Mouse (Mus musculus) neural tube, embryonic 11.5 days (tissue): Measurements from ENCODE around the gene Tkt. TPM values are rescaled to one million over a fixed set of nuclear protein-coding genes. Genes with fewer than 3 reads are reported as not detected.

Experiments used
- ATAC-seq: fragments of 200-750 bp; cut with Nextera tagmentation; 2 replicates; pipeline ENCODE4 v1.8.0; 2017; ENCODE audit warnings: moderate number of reproducible peaks, mild to moderate bottlenecking, moderate TSS enrichment, moderate library complexity; ENCODE audit not compliant: insufficient read depth, low FRiP score, low TSS enrichment
- DNase-seq: peaks from one replicate; pipeline ENCODE4 v3.0.0-alpha.2; 2015; ENCODE audit warnings: low spot score
- H3K27ac ChIP-seq: fragments of 300-500 bp; sonication (generic); 2 replicates; pipeline ENCODE4 v1.5.1; 2014; ENCODE audit warnings: low read depth, mild to moderate bottlenecking, low read length
- H3K27me3 ChIP-seq: fragments of 300-500 bp; sonication (generic); 2 replicates; pipeline ENCODE4 v1.6.1; 2014; ENCODE audit warnings: mild to moderate bottlenecking, low read length, mixed read lengths; ENCODE audit not compliant: control insufficient read depth, insufficient read depth
- H3K36me3 ChIP-seq: fragments of 300-500 bp; sonication (generic); 2 replicates; pipeline ENCODE4 v1.6.1; 2014; ENCODE audit warnings: mild to moderate bottlenecking, low read length, moderate library complexity, mixed read lengths; ENCODE audit not compliant: control insufficient read depth, insufficient read depth
- H3K4me1 ChIP-seq: fragments of 300-500 bp; sonication (generic); 2 replicates; pipeline ENCODE4 v1.6.1; 2014; ENCODE audit warnings: low read length, mixed read lengths; ENCODE audit not compliant: control insufficient read depth, insufficient read depth
- H3K4me2 ChIP-seq: fragments of 300-500 bp; sonication (generic); 2 replicates; pipeline ENCODE4 v1.6.1; 2014; ENCODE audit warnings: low read depth, mild to moderate bottlenecking, moderate library complexity
- H3K4me3 ChIP-seq: fragments of 300-500 bp; sonication (generic); 2 replicates; pipeline ENCODE4 v1.5.1; 2014; ENCODE audit warnings: low read depth, low read length
- H3K9ac ChIP-seq: fragments of 300-500 bp; sonication (generic); 2 replicates; pipeline ENCODE4 v1.6.1; 2014; ENCODE audit warnings: mild to moderate bottlenecking, low read length
- H3K9me3 ChIP-seq: fragments of 300-500 bp; sonication (generic); 2 replicates; pipeline ENCODE4 v1.6.1; 2016; ENCODE audit warnings: low read length; ENCODE audit not compliant: control insufficient read depth
- WGBS: fragments of 180-500 bp; shearing (Covaris S2); extraction: QIAGEN DNeasy Blood & Tissue Kit; methylation state at CpG from one replicate; pipeline ENCODE4 v1.1.7; 2014; 5-methylcytosine and 5-hydroxymethylcytosine counted together
- polyA plus RNA-seq: library from polyadenylated mRNA; unstranded; fragments of >200 nt; fragmentation: Nextera tagmentation; extraction: Ambion mirVana; gene quantifications from 2 replicates; pipeline ENCODE4 v1.2.1, GENCODE M21; 2014

Gene Tkt
- polyA plus RNA-seq, 1 experiment from 2014 or later: 158 TPM

- H3K27me3 ChIP-seq: no peaks in the 10 kb centered on the region
- no peak overlapping the region for H3K9ac ChIP-seq
- H3K9me3 ChIP-seq: no peaks in the 10 kb centered on the region
- H3K36me3 ChIP-seq: peaks cover 16% of the 10 kb centered on the region
- WGBS: 93% methylated on average over 13 of the region's 13 CpGs
- no peak overlapping the region for H3K27ac ChIP-seq
- no peak for DNase-seq
- no peak for ATAC-seq
- H3K4me1 ChIP-seq: no peaks in the 10 kb centered on the region
- no peak overlapping the region for H3K4me2 ChIP-seq
- no peak overlapping the region for H3K4me3 ChIP-seq
These were observed 12.7 kb downstream of the Tkt start for GRCm38 (mm10) chr14:30560803-30561389.

DNA sequence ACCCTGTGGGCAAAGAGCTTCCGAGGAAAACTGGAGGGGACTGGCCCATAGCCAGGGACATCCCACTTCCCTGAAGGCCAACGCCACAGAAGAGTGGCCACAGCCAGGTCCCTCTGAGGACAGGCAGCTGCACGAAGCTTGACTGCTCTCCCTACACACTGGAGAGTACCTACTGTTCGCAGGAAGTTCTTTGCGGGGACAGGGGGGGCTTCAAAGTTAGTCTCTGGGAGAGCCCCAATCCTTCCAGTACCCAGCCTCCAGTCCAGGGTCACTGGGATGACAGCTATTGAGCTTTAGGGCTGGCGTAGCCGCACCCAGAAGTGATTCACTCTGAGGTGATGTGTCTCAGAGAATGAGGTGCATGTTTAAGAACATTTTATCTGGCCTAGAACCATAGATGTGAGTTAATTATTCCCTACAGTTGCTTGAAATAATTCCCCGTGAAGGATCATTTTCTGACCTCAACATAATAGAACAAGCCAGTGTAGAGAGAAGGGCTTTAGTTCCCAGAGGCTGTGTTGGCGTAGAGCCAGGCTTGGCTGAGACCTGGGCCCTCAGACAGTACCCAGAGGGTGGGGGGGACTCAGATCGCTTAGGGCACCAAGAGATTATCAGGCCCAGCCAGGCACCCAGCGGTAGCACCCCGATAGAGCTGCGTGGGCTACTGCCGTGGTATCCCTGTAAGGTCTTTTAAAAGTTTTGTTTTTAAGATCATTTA is 13.5 kb downstream of the Tkt start:
- no peak overlapping the region for H3K4me3 ChIP-seq
- H3K9ac ChIP-seq: no peak overlapping the region
- peaks cover 16% of the 10 kb centered on the region for H3K36me3 ChIP-seq
- no peak overlapping the region for H3K4me2 ChIP-seq
- ATAC-seq (no peak), DNase-seq (no peak)
- H3K4me1 ChIP-seq: no peaks in the 10 kb centered on the region
- H3K9me3 ChIP-seq: no peaks in the 10 kb centered on the region
- 91% methylated on average over 14 of the region's 14 CpGs for WGBS
- H3K27ac ChIP-seq: no peak overlapping the region
- no peaks in the 10 kb centered on the region for H3K27me3 ChIP-seq

DNA sequence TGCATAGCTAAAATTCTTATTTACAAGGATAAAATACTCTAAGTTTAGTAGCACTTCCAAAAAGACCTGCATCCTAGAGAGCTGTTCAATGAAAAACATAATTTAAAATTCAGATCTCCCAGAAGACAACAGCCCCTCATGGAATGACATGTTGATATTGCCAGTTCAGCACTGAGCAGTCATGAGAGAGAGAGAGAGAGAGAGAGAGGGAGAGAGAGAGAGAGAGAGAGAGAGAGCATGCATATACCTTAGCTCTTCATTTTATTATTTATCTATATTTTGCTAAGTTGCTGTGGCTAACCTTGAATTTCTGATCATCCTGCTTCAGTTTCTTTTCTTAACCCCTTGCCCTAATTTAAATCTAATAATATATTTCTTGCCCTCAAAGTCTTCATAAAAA is 14.2 kb downstream of the Tkt start:
- H3K27ac ChIP-seq: no peak overlapping the region
- no peak overlapping the region for H3K4me2 ChIP-seq
- no peaks in the 10 kb centered on the region for H3K4me1 ChIP-seq
- DNase-seq (no peak), ATAC-seq (no peak)
- H3K9ac ChIP-seq: no peak overlapping the region
- no peaks in the 10 kb centered on the region for H3K27me3 ChIP-seq
- H3K9me3 ChIP-seq: no peaks in the 10 kb centered on the region
- H3K4me3 ChIP-seq: no peak overlapping the region
- H3K36me3 ChIP-seq: peaks cover 19% of the 10 kb centered on the region

DNA sequence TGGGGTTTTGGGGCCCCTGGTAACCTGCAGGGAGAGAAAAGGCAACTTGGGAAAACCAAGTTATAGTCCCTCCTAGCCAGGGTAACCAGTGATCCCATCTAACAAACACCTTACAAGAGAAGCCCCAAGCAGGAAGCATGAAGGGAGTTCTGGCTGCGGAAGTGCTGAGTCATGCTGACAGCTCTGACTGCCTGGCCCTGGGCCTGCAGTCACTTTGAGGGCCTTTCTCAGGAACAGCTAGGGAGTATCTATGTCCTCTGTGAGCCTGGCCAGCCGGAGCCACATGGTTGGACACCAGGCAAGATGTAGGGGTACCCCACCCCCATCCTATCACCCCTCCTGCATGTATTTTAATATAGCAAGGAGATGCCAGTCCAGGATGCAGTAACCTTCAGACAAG is 16.3 kb downstream of the Tkt start:
- H3K4me3 ChIP-seq: no peak overlapping the region
- no peaks in the 10 kb centered on the region for H3K4me1 ChIP-seq
- H3K9ac ChIP-seq: no peak overlapping the region
- H3K27me3 ChIP-seq: no peaks in the 10 kb centered on the region
- DNase-seq (no peak), ATAC-seq (no peak)
- peaks cover 29% of the 10 kb centered on the region for H3K36me3 ChIP-seq
- H3K9me3 ChIP-seq: no peaks in the 10 kb centered on the region
- no peak overlapping the region for H3K4me2 ChIP-seq
- H3K27ac ChIP-seq: no peak overlapping the region
- 79% methylated on average over 2 of the region's 2 CpGs for WGBS

- H3K4me2 ChIP-seq: no peak overlapping the region
- H3K36me3 ChIP-seq: peaks cover 31% of the 10 kb centered on the region
- DNase-seq (no peak), ATAC-seq (no peak)
- H3K4me3 ChIP-seq: no peak overlapping the region
- H3K4me1 ChIP-seq: no peaks in the 10 kb centered on the region
- H3K27me3 ChIP-seq: no peaks in the 10 kb centered on the region
- H3K27ac ChIP-seq: no peak overlapping the region
- 96% methylated on average over 6 of the region's 6 CpGs for WGBS
- no peak overlapping the region for H3K9ac ChIP-seq
- no peaks in the 10 kb centered on the region for H3K9me3 ChIP-seq
These were observed 18.2 kb downstream of the Tkt start for GRCm38 (mm10) chr14:30566317-30566716.

GRCm38 (mm10) chr14:30568016-30568415 is 19.9 kb downstream of the Tkt start:
- H3K27ac ChIP-seq: no peak overlapping the region
- H3K4me3 ChIP-seq: no peak overlapping the region
- no peaks in the 10 kb centered on the region for H3K27me3 ChIP-seq
- H3K4me1 ChIP-seq: no peaks in the 10 kb centered on the region
- WGBS: 89% methylated on average over 9 of the region's 9 CpGs
- H3K9ac ChIP-seq: no peak overlapping the region
- no peak for DNase-seq
- H3K36me3 ChIP-seq: peaks cover 33% of the 10 kb centered on the region
- no peaks in the 10 kb centered on the region for H3K9me3 ChIP-seq
- ATAC-seq: no peak
- no peak overlapping the region for H3K4me2 ChIP-seq

DNA sequence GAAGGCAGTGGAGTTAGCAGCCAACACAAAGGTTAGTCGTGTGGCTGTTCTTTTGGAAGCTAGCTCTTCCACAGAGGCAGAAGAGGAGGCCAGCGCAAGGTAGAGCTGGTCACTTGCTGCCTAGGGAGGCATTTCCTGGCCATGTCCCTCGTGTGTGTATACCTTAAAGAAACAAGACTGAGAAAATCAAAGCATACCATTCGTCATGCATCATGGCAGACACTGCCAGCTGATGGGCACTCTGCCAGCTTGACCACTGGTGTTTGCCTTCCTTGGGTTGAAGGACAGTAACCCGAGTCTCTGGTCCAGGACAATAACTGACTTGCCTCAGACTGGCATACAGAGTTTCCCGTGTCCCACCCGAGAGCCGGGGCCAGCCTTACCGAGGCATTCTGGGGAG is 22.1 kb downstream of the Tkt start:
- Histone ChIP-seq H3K27ac (no peak overlapping the region), H3K9ac (no peak overlapping the region), H3K9me3 (no peaks in the 10 kb centered on the region), H3K36me3 (peaks cover 30% of the 10 kb centered on the region), H3K4me2 (no peak overlapping the region), H3K27me3 (no peaks in the 10 kb centered on the region), H3K4me3 (no peak overlapping the region), H3K4me1 (no peaks in the 10 kb centered on the region)
- WGBS: 95% methylated on average over 9 of the region's 9 CpGs
- DNase-seq (no peak), ATAC-seq (no peak)

DNA sequence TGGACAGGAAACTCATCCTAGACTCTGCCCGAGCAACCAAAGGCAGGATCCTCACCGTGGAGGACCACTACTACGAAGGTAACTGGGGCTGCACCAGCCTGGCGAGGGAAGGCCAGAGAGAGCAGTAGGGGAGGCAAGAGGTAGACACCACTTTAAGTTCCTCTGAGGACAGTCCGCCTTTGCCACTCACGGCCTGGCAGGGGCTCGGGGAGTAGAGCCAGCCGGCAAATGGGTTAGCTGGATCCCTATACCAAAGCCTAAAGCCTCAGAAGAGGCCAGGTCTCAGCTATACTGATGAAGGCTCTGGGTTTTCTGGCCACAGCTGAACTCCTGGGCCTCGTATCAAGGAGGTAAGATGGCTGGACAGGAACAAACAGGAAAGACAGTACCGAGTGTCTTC is 24.1 kb downstream of the Tkt start:
- no peaks in the 10 kb centered on the region for H3K4me1 ChIP-seq
- H3K4me2 ChIP-seq: no peak overlapping the region
- no peak for DNase-seq
- H3K9ac ChIP-seq: no peak overlapping the region
- peaks cover 23% of the 10 kb centered on the region for H3K36me3 ChIP-seq
- ATAC-seq: no peak
- no peaks in the 10 kb centered on the region for H3K9me3 ChIP-seq
- H3K27me3 ChIP-seq: no peaks in the 10 kb centered on the region
- H3K4me3 ChIP-seq: no peak overlapping the region
- WGBS: 90% methylated on average over 10 of the region's 10 CpGs
- no peak overlapping the region for H3K27ac ChIP-seq

DNA sequence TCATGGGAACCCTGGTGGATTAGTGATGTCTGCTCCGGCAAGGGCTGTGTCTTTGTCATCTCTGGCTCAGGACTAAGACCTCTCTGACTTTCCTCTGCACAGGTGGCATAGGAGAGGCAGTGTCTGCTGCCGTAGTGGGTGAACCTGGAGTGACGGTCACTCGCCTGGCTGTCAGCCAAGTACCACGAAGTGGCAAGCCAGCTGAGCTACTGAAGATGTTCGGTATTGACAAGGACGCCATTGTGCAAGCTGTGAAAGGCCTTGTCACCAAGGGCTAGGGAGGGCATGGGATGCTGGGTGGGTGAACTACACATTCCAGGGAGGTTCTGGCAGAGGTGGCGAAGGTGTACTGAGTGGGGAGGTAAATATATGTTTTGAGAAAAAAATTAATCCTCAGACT is 25.1 kb downstream of the Tkt start:
- H3K4me1 ChIP-seq: no peaks in the 10 kb centered on the region
- H3K4me2 ChIP-seq: no peak overlapping the region
- H3K9me3 ChIP-seq: no peaks in the 10 kb centered on the region
- no peak overlapping the region for H3K27ac ChIP-seq
- ATAC-seq (no peak), DNase-seq (no peak)
- H3K4me3 ChIP-seq: no peak overlapping the region
- H3K36me3 ChIP-seq: peaks cover 18% of the 10 kb centered on the region
- WGBS: 87% methylated on average over 8 of the region's 8 CpGs
- no peak overlapping the region for H3K9ac ChIP-seq
- H3K27me3 ChIP-seq: no peaks in the 10 kb centered on the region
